In genomic region chr12:61989471-61989870, GRCm38 (mm10) we compare ENCODE assay signal across 27 mouse cellular contexts.
DNase-seq lines count a peak whose midpoint lies in the region; ATAC-seq and TF ChIP-seq lines count a peak whose summit lies in the region.
"Had no signal": no experiment of that assay in that cellular context is flagged by ENCODE, and none has a peak within 500 bp of the region (broad histone marks: within the 10 kb centered on the region; RNA-seq: fewer than 3 reads in every experiment).

No protein-coding gene starts in this region.

- H3K36me3 ChIP-seq in hindbrain, postnatal 0 days (ENCODE audit: insufficient read depth, low read length) = no peaks in the 10 kb centered on the region
- H3K36me3 ChIP-seq in hindbrain, embryonic 16.5 days (ENCODE audit: control insufficient read depth, insufficient read depth, low read length) = no peaks in the 10 kb centered on the region
- H3K36me3 ChIP-seq: embryonic facial prominence, embryonic 13.5 days; forebrain, embryonic 12.5 days; hindbrain, embryonic 13.5 days; limb, embryonic 12.5 days; liver, embryonic 15.5 days; lung, embryonic 15.5 days; neural tube, embryonic 13.5 days had no signal

- peak; percentile 43 to 73 for DNase-seq in cerebellum, postnatal 14 days
- DNase-seq in cerebellum, adult 8-10 months = no peak
- peak; percentile 18 for DNase-seq in hindbrain, postnatal 0 days (ENCODE audit: low spot score)
- DNase-seq in right cerebral cortex, adult 18-20 months = peak; percentile 4
- DNase-seq in right cerebral cortex, postnatal 36 days (ENCODE audit: low spot score in 2 of 2) = no peak
- DNase-seq in brain, embryonic 14.5 days (ENCODE audit: low read depth) = peak; percentile 51
- no peak for DNase-seq in heart, postnatal 14 days
- DNase-seq: adrenal gland, postnatal 14 days; cerebellum, adult 11 months; gastrocnemius, adult 2 months; gastrocnemius, postnatal 36 days; heart, adult 18-20 months; heart, postnatal 4 days; kidney, adult 11 months; kidney, postnatal 25 days; thymus, postnatal 4 days had no signal

- TF ChIP-seq POLR2A in brain, embryonic 14.5 days (IDR thresholded peaks at IDR 0.05; ENCODE audit: borderline replicate concordance, extremely low read depth, insufficient read depth, insufficient read length, poor library complexity, severe bottlenecking) = no peak

- no peaks in the 10 kb centered on the region for H3K27me3 ChIP-seq in hindbrain, postnatal 0 days (ENCODE audit: insufficient read depth, low read length)
- no peaks in the 10 kb centered on the region for H3K27me3 ChIP-seq in hindbrain, embryonic 16.5 days (replicated peaks; ENCODE audit: control insufficient read depth, insufficient read depth, low read length)
- H3K27me3 ChIP-seq: embryonic facial prominence, embryonic 13.5 days; forebrain, embryonic 12.5 days; hindbrain, embryonic 13.5 days; limb, embryonic 12.5 days; liver, embryonic 15.5 days; lung, embryonic 15.5 days; neural tube, embryonic 13.5 days had no signal

- 53% methylated on average over 3 of the region's 3 CpGs for WGBS in hindbrain, postnatal 0 days
- 63% methylated on average over 3 of the region's 3 CpGs for WGBS in hindbrain, embryonic 16.5 days

- no peak for TF ChIP-seq CTCF in hindbrain, postnatal 0 days (IDR thresholded peaks at IDR 0.05; ENCODE audit: low read depth)
- no peak for TF ChIP-seq CTCF in brain, embryonic 14.5 days (IDR thresholded peaks at IDR 0.05; ENCODE audit: borderline replicate concordance, extremely low read depth, insufficient read depth, insufficient read length)

- H3K9me3 ChIP-seq in hindbrain, postnatal 0 days (ENCODE audit: low read length) = no peaks in the 10 kb centered on the region
- no peaks in the 10 kb centered on the region for H3K9me3 ChIP-seq in hindbrain, embryonic 16.5 days (ENCODE audit: control insufficient read depth, low read length)
- H3K9me3 ChIP-seq: embryonic facial prominence, embryonic 13.5 days; forebrain, embryonic 12.5 days; hindbrain, embryonic 13.5 days; limb, embryonic 12.5 days; liver, embryonic 15.5 days; lung, embryonic 15.5 days; neural tube, embryonic 13.5 days had no signal

- H3K4me3 ChIP-seq in hindbrain, postnatal 0 days (ENCODE audit: low read length) = no peak overlapping the region
- H3K4me3 ChIP-seq in hindbrain, embryonic 16.5 days (ENCODE audit: low read length) = no peak overlapping the region
- H3K4me3 ChIP-seq: embryonic facial prominence, embryonic 13.5 days; forebrain, embryonic 12.5 days; gastrocnemius, adult 2 months; hindbrain, embryonic 13.5 days; limb, embryonic 12.5 days; liver, embryonic 15.5 days; lung, embryonic 15.5 days; neural tube, embryonic 13.5 days had no signal

- no peak overlapping the region for H3K27ac ChIP-seq in hindbrain, postnatal 0 days
- H3K27ac ChIP-seq in hindbrain, embryonic 16.5 days (ENCODE audit: low read depth, low read length) = no peak overlapping the region
- H3K27ac ChIP-seq: embryonic facial prominence, embryonic 13.5 days; forebrain, embryonic 12.5 days; gastrocnemius, adult 2 months; hindbrain, embryonic 13.5 days; limb, embryonic 12.5 days; liver, embryonic 15.5 days; lung, embryonic 15.5 days; neural tube, embryonic 13.5 days had no signal

- H3K4me1 ChIP-seq in hindbrain, postnatal 0 days (ENCODE audit: insufficient read depth, low read length) = no peaks in the 10 kb centered on the region
- no peaks in the 10 kb centered on the region for H3K4me1 ChIP-seq in hindbrain, embryonic 16.5 days (ENCODE audit: control insufficient read depth, insufficient read depth, low read depth, low read length)
- H3K4me1 ChIP-seq: embryonic facial prominence, embryonic 13.5 days; forebrain, embryonic 12.5 days; hindbrain, embryonic 13.5 days; limb, embryonic 12.5 days; liver, embryonic 15.5 days; lung, embryonic 15.5 days; neural tube, embryonic 13.5 days had no signal

- intact Hi-C loops in heart, postnatal 14 days (cut with DNase I) = no loop called here

- no peak overlapping the region for H3K9ac ChIP-seq in hindbrain, postnatal 0 days (replicated peaks; ENCODE audit: low read length)
- no peak overlapping the region for H3K9ac ChIP-seq in hindbrain, embryonic 16.5 days (ENCODE audit: low read depth, low read length)
- H3K9ac ChIP-seq: embryonic facial prominence, embryonic 13.5 days; forebrain, embryonic 12.5 days; hindbrain, embryonic 13.5 days; limb, embryonic 12.5 days; liver, embryonic 15.5 days; lung, embryonic 15.5 days; neural tube, embryonic 13.5 days had no signal

- no peak for ATAC-seq in hindbrain, postnatal 0 days
- ATAC-seq in hindbrain, embryonic 16.5 days = no peak
- ATAC-seq: inflammation-experienced regulatory T-cells, adult 6 months had no signal

- no peak overlapping the region for H3K4me2 ChIP-seq in hindbrain, postnatal 0 days (ENCODE audit: low read depth, low read length)
- no peak overlapping the region for H3K4me2 ChIP-seq in hindbrain, embryonic 16.5 days (ENCODE audit: low read length)
- H3K4me2 ChIP-seq: embryonic facial prominence, embryonic 13.5 days; forebrain, embryonic 12.5 days; heart, embryonic 11.5 days; hindbrain, embryonic 13.5 days; limb, embryonic 12.5 days; liver, embryonic 15.5 days; lung, embryonic 15.5 days; midbrain, embryonic 11.5 days; neural tube, embryonic 13.5 days had no signal

Comparison
In these comparisons a context has a peak if more than half of its experiments do, and no peak if none do; other contexts are left out.
1. DNase-seq: peak in cerebellum, postnatal 14 days (2 of 2), hindbrain, postnatal 0 days (single experiment), right cerebral cortex, adult 18-20 months (single experiment) and brain, embryonic 14.5 days (single experiment); none in cerebellum, adult 8-10 months (single experiment), right cerebral cortex, postnatal 36 days (0 of 2) and heart, postnatal 14 days (0 of 2).